Mouse (Mus musculus) gastrocnemius, postnatal 36 days (tissue): ENCODE results near the gene Unc5a. TPM values are rescaled to one million over a fixed set of nuclear protein-coding genes. Genes with fewer than 3 reads are reported as not detected.

Experiments used
- DNase-seq, 2 experiments: peaks; one replicate each; pipeline ENCODE4 v3.0.0; 2022
- intact Hi-C: fragments of 180-260 bp; cut with DNase I; formaldehyde crosslinking; loops from one replicate; pipeline ENCODE4 v1.15.1; 2025
- long read RNA-seq, 2 experiments: library from polyadenylated mRNA; stranded (forward); transcript quantifications; one replicate each; pipeline ENCODE4 v2.0.0; 2021
- total RNA-seq, 2 experiments: library from RNA; stranded (reverse); gene quantifications; 2 replicates each; pipeline ENCODE4 v1.2.3; 2021

Unc5a gene
- 1 to 10 TPM; 7.1 to 8.6 TPM for total RNA-seq
- long read RNA-seq, experiment 1, partial matches to known transcripts: 3 of 10 reads
- long read RNA-seq, experiment 1, other reads (novel, unspliced or antisense): 4 of 10 reads
- long read RNA-seq, experiment 2, partial matches to known transcripts: 8 of 9 reads
- long read RNA-seq, experiment 2, other reads (novel, unspliced or antisense): 0 of 9 reads

- intact Hi-C loops: no loop called here
- peak in 1 of 2 experiments; percentile 39 for DNase-seq
Measured at GRCm38 (mm10) chr13:54948531-54949493, at the start of gene Unc5a. TSS of gene Unc5a (plus strand) at chr13:54949411.

DNA sequence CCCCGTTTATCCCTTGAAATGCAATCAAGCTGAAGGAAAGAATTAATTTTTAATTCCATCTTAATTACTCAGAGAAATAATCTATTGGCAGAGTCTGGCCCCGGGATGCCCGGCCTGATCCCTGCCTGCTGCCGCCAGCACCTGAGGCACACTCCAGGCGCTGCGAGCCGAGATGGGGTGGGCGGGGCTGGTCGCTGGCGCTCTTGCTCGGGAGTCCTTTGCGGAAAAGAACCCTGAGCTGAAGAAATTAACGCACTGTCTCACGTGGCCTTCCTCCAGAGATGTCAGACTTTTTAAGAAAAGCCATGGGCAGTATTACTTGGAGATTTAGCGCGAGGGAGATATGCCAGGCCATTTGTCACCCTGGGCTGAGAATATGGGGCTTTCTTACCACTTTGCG lies 37.2 kb upstream of the Unc5a start:
- intact Hi-C loops: no loop called here
- no peak for DNase-seq

DNA sequence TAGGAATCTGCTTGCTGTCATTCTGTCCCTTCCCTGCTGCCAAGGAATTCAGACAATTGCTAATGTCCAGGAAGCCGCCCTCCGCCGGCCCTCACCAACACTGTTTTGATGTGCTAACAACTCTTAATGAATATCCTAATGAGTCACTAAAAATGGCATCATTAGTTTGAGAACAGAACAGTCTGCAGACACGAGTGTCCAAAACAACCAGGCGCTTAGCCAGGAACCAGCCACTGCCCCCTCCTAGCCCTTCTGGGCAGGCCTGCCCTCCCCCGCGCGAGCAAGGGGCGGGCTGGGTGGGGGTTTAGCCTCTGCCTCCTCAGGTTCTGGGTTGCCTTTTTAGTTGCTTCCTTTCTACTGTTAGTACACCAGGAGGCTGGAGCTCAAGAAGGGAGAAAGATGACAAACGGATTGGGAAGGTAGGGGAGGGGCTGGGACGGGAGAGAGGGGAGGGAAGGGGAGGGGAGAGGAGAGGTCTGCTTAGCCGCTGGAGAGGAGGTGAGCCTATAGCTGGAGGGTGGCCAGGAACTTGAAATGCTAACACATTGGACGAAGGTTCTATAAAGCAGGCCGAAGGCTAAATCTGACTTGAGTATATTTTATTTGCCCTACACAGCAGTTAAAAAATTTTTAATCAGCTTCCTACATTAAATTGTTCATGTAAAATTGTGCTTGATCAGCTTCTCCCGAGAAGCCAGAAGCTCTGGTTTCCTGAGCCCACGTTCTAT lies 36.2 kb upstream of the Unc5a start:
- intact Hi-C loops: no loop called here
- DNase-seq: no peak

GRCm38 (mm10) chr13:54916644-54917043 lies 32.6 kb upstream of the Unc5a start:
- intact Hi-C loops: no loop called here
- no peak for DNase-seq

GRCm38 (mm10) chr13:54918910-54919309 lies 30.3 kb upstream of the Unc5a start:
- intact Hi-C loops: no loop called here
- no peak for DNase-seq

GRCm38 (mm10) chr13:54919666-54920065 lies 29.5 kb upstream of the Unc5a start:
- intact Hi-C loops: no loop called here
- no peak for DNase-seq

- intact Hi-C loops: no loop called here
Measured at GRCm38 (mm10) chr13:54921700-54922099, 27.5 kb upstream of the Unc5a start.

GRCm38 (mm10) chr13:54923705-54924104 lies 25.5 kb upstream of the Unc5a start:
- no peak for DNase-seq
- intact Hi-C loops: no loop called here

More at GRCm38 (mm10) chr13:54921700-54922099, 27.5 kb upstream of the Unc5a start:
- DNase-seq: no peak

DNA sequence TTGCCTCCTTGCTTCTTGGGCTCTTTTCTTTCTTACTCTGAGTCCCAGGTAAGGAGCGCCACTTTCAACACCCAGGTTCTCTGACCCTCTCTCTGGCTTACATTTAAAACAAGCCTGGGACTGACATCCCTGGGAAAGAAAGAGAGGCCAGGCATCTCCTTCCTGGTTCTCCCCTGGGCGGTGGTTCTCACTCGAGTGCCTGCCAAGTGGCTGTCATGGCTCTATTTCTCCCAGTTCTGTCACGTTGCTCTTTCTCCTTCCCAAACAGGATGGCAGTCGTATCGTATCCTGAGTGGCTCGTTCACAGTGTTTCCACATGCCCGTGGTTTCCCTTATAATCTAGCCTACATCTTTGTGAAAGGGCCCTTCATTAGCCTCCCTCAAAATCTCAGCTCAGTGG lies 23.7 kb upstream of the Unc5a start:
- no peak for DNase-seq
- intact Hi-C loops: no loop called here

DNA sequence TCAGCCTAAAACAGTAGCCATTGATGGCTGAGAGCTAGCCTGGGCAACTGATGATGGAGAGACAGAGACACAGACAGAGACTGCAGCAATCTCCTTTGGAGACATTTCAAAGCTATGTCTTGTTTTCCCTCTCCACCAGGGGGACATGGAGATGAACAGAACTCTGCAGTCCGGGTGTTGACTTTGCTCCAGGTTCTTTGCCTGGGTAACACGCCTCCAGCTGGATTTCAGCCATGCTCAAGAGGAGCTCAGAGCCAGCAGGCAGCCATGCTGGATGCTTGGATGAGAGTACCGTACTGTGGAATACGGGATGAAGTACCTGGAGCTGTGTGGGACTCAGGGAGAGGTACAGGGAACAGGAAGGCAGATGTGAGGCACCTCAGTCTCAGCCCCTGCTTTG lies 22.6 kb upstream of the Unc5a start:
- intact Hi-C loops: no loop called here
- no peak for DNase-seq

DNA sequence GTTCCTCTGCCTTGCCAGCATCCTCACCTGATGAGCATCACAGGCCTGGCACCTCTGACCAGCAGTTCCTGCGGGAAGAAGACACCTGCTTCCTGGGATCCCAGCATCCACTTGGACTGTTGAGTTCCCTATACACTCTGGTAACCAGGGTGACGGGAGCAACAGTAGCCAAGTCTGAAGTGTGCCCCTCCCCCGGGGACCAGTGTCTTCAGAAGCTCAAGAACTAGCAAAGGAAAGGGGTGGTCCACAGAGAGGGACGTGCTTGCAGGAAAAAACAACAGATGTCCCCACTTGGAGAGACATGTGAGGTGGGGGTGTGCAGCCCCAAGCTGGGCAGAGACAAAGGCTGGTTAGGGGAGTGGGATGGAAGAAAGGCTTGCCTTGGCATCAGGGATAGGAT lies 19.1 kb upstream of the Unc5a start:
- intact Hi-C loops: no loop called here
- DNase-seq: no peak

DNA sequence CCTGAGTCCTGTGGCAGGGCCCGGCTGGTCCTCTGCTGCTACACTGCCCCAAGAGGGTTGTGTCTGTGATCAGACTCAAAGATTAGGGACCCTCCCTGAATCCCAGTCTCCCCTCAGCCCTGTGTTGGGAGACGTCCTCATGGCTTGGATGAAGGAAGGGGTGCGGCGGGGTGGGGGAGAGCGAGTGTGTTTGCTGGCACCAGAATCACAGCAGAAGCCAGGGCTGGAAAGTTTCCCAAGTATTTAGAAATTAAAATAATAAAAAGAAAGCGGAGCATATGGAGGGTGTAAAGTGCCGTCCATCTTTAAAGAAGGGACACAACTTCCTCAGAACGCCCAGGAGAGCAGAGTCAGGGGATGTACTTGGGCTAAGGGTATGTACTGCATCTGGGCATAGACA lies 14.3 kb upstream of the Unc5a start:
- intact Hi-C loops: no loop called here
- no peak for DNase-seq

DNA sequence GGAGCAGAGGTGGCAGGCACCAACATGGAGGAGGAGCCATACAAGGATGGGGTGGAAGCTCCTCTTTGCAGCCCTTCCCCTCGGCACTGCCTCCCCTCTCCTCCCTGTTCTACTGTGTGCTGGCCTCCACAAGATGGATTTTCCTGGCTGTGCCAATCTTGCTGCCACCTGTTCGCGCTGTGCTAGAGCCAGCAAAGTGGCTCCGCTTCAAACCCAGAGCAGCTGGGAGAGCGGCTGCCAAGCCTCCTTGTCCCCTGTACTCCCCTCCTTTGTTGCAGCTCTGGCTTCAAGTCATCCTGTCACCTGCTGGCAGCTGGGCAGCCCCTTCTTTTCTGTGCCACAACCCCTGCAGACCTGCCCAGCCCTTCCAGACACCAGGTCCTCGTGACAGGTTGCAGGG lies 13.0 kb upstream of the Unc5a start:
- intact Hi-C loops: no loop called here

DNA sequence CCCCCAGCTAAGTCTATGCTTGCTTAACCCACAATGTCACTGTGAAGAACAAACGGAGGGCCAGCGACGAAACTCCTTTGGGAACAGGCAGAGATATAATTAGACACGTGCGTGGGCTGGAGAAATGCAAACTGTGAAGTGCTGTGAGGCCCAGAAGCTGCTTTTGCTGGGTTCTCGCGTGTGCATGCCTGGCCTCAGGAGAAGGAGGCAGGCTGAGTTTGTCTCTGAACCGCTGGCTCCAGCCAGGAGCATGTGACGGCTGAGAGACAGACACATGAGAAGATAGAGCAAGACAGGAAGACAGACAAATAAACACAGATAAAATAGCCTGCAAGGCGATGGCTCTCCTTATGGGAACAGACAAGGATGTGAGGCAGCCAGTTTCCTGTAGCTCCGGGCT lies 11.3 kb upstream of the Unc5a start:
- intact Hi-C loops: no loop called here
- no peak for DNase-seq

More for the DNA sequence above, 13.0 kb upstream of the Unc5a start:
- DNase-seq: no peak

DNA sequence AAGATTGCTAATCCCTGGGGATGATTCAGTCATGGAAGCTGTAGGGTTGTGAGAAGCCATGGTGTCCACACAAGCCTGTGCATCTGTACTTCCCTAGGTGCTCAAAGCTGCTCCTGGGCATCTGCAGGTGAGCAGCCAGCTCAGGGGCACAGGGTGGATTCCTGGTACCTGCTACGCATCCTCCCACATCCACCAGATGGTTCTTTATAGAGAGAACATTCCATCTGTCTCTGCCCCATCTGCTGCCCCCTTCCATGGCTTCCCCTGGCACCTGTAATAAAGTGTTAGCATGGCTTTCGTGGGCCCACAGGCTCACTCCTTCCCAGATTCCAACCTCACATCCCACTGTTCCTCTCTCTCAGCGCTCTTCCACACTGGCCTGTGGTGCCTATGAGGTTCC lies 10.7 kb upstream of the Unc5a start:
- no peak for DNase-seq
- intact Hi-C loops: no loop called here

DNA sequence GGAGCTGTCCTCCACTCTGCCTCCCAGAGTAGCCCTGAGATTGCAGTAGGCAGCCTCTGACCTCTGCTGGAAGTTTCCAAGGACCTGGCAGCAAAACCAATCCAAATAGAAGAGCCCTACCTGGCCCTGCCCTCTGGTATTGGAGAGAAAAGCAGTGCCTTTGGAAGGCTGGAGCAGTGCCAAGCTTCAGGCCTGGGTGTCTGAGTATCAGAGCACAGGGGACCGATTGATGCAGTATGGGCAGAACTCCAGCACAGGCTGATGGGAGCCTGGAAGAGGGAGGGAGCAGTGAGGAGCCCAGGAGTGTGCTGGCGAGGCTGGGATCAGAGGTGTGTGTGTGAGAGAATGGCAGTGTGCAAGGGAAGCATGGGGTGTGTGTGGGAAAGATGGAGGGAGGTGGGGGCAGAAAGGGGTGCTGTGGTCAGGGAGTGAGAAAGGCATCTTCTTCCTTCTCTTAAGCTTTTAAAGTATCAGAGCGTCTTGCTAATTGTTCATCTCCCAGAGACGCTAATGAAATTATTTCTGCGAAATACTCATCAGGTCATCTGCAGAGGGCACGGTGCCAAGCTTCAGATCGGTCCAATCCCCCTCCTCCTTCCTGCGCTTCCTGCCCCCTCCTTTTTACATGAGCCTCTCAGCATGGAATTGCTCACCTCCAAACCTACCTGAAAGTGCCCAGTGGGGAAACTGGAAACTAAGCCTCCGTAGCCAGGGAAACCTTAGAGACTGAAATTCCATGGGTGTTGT lies 4.6 kb upstream of the Unc5a start:
- DNase-seq: no peak
- intact Hi-C loops: no loop called here

GRCm38 (mm10) chr13:54945332-54945731 lies 3.9 kb upstream of the Unc5a start:
- DNase-seq: no peak
- intact Hi-C loops: no loop called here

- DNase-seq: no peak
- intact Hi-C loops: no loop called here
Measured at GRCm38 (mm10) chr13:54946406-54946805, 2.8 kb upstream of the Unc5a start.

- DNase-seq: peak; percentile 25 to 28
- intact Hi-C loops: no loop called here
Measured at GRCm38 (mm10) chr13:54949592-54949991, 381 bp downstream of the Unc5a start.

DNA sequence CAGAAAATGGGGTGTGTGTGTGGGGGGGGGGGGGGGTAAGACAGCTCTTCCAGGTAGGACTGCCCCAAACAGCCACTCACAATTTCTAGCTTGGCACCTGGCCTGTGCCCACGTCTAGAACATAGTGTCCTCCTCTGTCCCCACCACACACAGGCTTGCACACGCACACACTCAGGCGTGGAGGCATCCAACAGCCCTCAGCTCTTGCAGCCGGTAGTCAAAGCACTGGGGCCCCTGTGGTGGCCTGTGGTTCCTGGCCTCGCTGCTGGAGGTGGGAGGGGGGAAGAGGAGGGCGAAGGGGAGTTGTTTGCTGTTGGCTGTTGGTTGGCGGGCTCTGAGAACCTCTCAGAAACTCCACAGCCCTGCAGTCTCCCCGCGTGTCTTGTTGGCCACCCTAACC lies 920 bp downstream of the Unc5a start:
- intact Hi-C loops: no loop called here
- DNase-seq: no peak

GRCm38 (mm10) chr13:54951166-54951565 lies 2.0 kb downstream of the Unc5a start:
- intact Hi-C loops: no loop called here
- DNase-seq: no peak
